ENCODE assay signal across 21 mouse cellular contexts in the genomic region with DNA sequence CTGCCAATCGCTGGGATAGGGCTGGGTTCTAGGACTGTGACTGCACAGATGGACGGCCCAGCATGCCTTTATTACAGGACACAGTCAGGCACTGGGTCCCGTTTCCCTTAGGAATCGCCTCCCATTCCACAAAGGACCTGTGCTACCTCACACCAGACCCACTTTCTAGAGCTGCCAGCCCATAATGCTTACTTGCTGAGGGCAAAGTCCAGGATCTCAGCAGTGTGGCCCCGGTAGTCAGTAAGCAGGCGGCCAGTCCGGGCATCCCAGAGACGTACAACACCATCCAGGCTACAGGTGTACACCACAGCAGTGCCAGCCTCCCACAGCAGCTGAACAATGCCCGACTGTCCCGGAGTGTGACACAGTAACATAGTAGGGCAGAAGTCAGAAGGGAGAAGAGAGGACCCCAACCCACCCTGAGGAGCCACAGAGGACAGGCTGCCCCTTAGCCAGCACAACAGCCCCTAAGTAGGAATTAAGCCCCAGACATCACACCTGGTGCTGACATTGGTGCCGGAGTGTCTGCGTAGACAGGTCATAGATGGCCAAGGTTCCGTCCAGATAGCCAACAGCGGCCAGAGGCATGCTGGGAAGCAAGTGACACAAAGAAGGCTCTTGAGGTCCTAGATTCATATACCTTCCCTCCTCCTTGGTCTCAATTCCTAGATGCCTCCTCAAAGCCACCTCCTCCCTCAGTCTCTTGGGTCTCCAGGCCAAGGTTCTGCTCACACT. TPM values are rescaled to one million over a fixed set of nuclear protein-coding genes. Genes with fewer than 3 reads are reported as not detected.
DNase-seq lines count a peak whose midpoint lies in the region; ATAC-seq and TF ChIP-seq lines count a peak whose summit lies in the region.
"Had no signal": no experiment of that assay in that cellular context is flagged by ENCODE, and none has a peak within 500 bp of the region (broad histone marks: within the 10 kb centered on the region; RNA-seq: fewer than 3 reads in every experiment).

No protein-coding gene starts in this region.

- peak; percentile 23 for DNase-seq in cerebellum, adult 9-11 months
- no peak for DNase-seq in cerebellum, adult 2 months
- DNase-seq in limb, embryonic 10.5 days (ENCODE audit: low spot score) = no peak
- no peak for DNase-seq in c-Kit-positive CD71-positive TER-119-positive erythroid progenitor cells, embryonic 14.5 days (ENCODE audit: low spot score)
- DNase-seq: adrenal gland, adult 8-10 months; adrenal gland, postnatal 36 days; cerebellum, postnatal 10 days; embryo, embryonic 11 days; gastrocnemius, adult 2 months; gastrocnemius, postnatal 25 days; heart, postnatal 4 days; kidney, adult 8-10 months had no signal

- H3K36me3 ChIP-seq in intestine, embryonic 15.5 days = peaks cover 34% of the 10 kb centered on the region
- peaks cover 34% of the 10 kb centered on the region for H3K36me3 ChIP-seq in intestine, postnatal 0 days (ENCODE audit: control insufficient read depth, insufficient read depth)
- H3K36me3 ChIP-seq in limb, embryonic 13.5 days = peaks cover 50% of the 10 kb centered on the region
- peaks cover 49% of the 10 kb centered on the region for H3K36me3 ChIP-seq in limb, embryonic 10.5 days

- no peak overlapping the region for H3K4me2 ChIP-seq in intestine, embryonic 15.5 days (replicated peaks)
- H3K4me2 ChIP-seq in intestine, postnatal 0 days (replicated peaks; ENCODE audit: low read depth) = no peak overlapping the region
- no peak overlapping the region for H3K4me2 ChIP-seq in limb, embryonic 13.5 days (replicated peaks)
- H3K4me2 ChIP-seq: embryonic facial prominence, embryonic 12.5 days; heart, embryonic 13.5 days; hindbrain, embryonic 12.5 days had no signal

- no peak for TF ChIP-seq POLR2A in cerebellum, adult 2 months (IDR thresholded peaks at IDR 0.05; ENCODE audit: borderline replicate concordance, insufficient read depth, low read length)

- no peak overlapping the region for H3K4me3 ChIP-seq in cerebellum, adult 2 months (replicated peaks; ENCODE audit: insufficient read depth, low read depth, low read length)
- H3K4me3 ChIP-seq in intestine, embryonic 15.5 days (replicated peaks) = no peak overlapping the region
- no peak overlapping the region for H3K4me3 ChIP-seq in intestine, postnatal 0 days (ENCODE audit: low read depth, low read length)
- H3K4me3 ChIP-seq in limb, embryonic 13.5 days = no peak overlapping the region
- no peak overlapping the region for H3K4me3 ChIP-seq in limb, embryonic 10.5 days
- H3K4me3 ChIP-seq: embryonic facial prominence, embryonic 12.5 days; gastrocnemius, adult 2 months; heart, embryonic 13.5 days; hindbrain, embryonic 12.5 days had no signal

- H3K27ac ChIP-seq in cerebellum, adult 2 months (ENCODE audit: insufficient read depth, low read length) = no peak overlapping the region
- no peak overlapping the region; the same call in 1 of the 2 replicates for H3K27ac ChIP-seq in intestine, embryonic 15.5 days
- H3K27ac ChIP-seq in intestine, postnatal 0 days (ENCODE audit: low read depth, low read length) = no peak overlapping the region
- no peak overlapping the region for H3K27ac ChIP-seq in limb, embryonic 13.5 days
- no peak overlapping the region for H3K27ac ChIP-seq in limb, embryonic 10.5 days
- H3K27ac ChIP-seq: embryonic facial prominence, embryonic 12.5 days; gastrocnemius, adult 2 months; heart, embryonic 13.5 days; hindbrain, embryonic 12.5 days had no signal

- H3K9me3 ChIP-seq in intestine, embryonic 15.5 days = no peaks in the 10 kb centered on the region
- no peaks in the 10 kb centered on the region for H3K9me3 ChIP-seq in intestine, postnatal 0 days (ENCODE audit: control insufficient read depth)
- no peaks in the 10 kb centered on the region for H3K9me3 ChIP-seq in limb, embryonic 13.5 days
- H3K9me3 ChIP-seq in limb, embryonic 10.5 days (replicated peaks) = no peaks in the 10 kb centered on the region
- H3K9me3 ChIP-seq: embryonic facial prominence, embryonic 12.5 days; heart, embryonic 13.5 days; hindbrain, embryonic 12.5 days had no signal

- no peak for ATAC-seq in intestine, embryonic 15.5 days
- ATAC-seq in intestine, postnatal 0 days = no peak
- ATAC-seq in limb, embryonic 13.5 days (ENCODE audit: low FRiP score, low read depth) = no peak
- ATAC-seq: forebrain, embryonic 14.5 days; hindbrain, embryonic 16.5 days; inflammation-experienced regulatory T-cells, adult 6 months had no signal

- WGBS in cerebellum, adult 2 months = 84% methylated on average over 14 of the region's 14 CpGs
- WGBS in intestine, embryonic 15.5 days = 87% methylated on average over 14 of the region's 14 CpGs
- WGBS in intestine, postnatal 0 days = 75% methylated on average over 14 of the region's 14 CpGs
- 92% methylated on average over 14 of the region's 14 CpGs for WGBS in limb, embryonic 13.5 days
- 95% methylated on average over 14 of the region's 14 CpGs for WGBS in limb, embryonic 10.5 days

- H3K9ac ChIP-seq in intestine, embryonic 15.5 days = 0 out of 2 replicates have a peak overlapping the region, but pooled peaks have one; percentile 5
- H3K9ac ChIP-seq in intestine, postnatal 0 days (ENCODE audit: low read depth, low read length) = no peak overlapping the region
- H3K9ac ChIP-seq in limb, embryonic 13.5 days = 0 out of 2 replicates have a peak overlapping the region, but pooled peaks have one; percentile 14
- H3K9ac ChIP-seq: embryonic facial prominence, embryonic 12.5 days; heart, embryonic 13.5 days; hindbrain, embryonic 12.5 days had no signal

- no peaks in the 10 kb centered on the region for H3K4me1 ChIP-seq in cerebellum, adult 2 months (ENCODE audit: control insufficient read depth, insufficient read depth, low read length)
- peaks cover 47% of the 10 kb centered on the region for H3K4me1 ChIP-seq in intestine, embryonic 15.5 days (replicated peaks)
- H3K4me1 ChIP-seq in intestine, postnatal 0 days (replicated peaks; ENCODE audit: control insufficient read depth, insufficient read depth, low read length) = peaks cover 4% of the 10 kb centered on the region; the same call in 1 of the 2 replicates
- peaks cover 18% of the 10 kb centered on the region for H3K4me1 ChIP-seq in limb, embryonic 13.5 days
- H3K4me1 ChIP-seq in limb, embryonic 10.5 days = peaks cover 37% of the 10 kb centered on the region

- no peak for TF ChIP-seq CTCF in cerebellum, adult 2 months (IDR thresholded peaks at IDR 0.05; ENCODE audit: borderline replicate concordance, insufficient read depth, low read depth, low read length)
- TF ChIP-seq CTCF in intestine, postnatal 0 days (IDR thresholded peaks at IDR 0.05; ENCODE audit: low read depth) = no peak

- no peaks in the 10 kb centered on the region for H3K27me3 ChIP-seq in cerebellum, adult 2 months (ENCODE audit: control insufficient read depth, insufficient read depth, low read length)
- H3K27me3 ChIP-seq in intestine, embryonic 15.5 days (replicated peaks) = no peaks in the 10 kb centered on the region
- H3K27me3 ChIP-seq in intestine, postnatal 0 days (replicated peaks; ENCODE audit: control insufficient read depth, insufficient read depth, low read length) = no peaks in the 10 kb centered on the region
- no peaks in the 10 kb centered on the region for H3K27me3 ChIP-seq in limb, embryonic 13.5 days
- no peaks in the 10 kb centered on the region for H3K27me3 ChIP-seq in limb, embryonic 10.5 days (ENCODE audit: low read depth, poor library complexity, severe bottlenecking)
- H3K27me3 ChIP-seq: embryonic facial prominence, embryonic 12.5 days; heart, embryonic 13.5 days; hindbrain, embryonic 12.5 days had no signal

RNA-seq across cellular contexts. Expression of a gene that starts 2.4 kb away (rescaled TPM):
- polyA plus RNA-seq in cerebellum, adult 2 months (2012; rRNA removed) = not detected in 2 replicates
- 3.1 and 3.3 TPM in 2 replicates for polyA plus RNA-seq in intestine, embryonic 15.5 days (2015; fragmentation: Nextera tagmentation; extraction: Ambion mirVana)
- 0.78 and 0.93 TPM in 2 replicates for polyA plus RNA-seq in intestine, postnatal 0 days (2015; fragmentation: Nextera tagmentation; extraction: Ambion mirVana)
- 0.18 and 0.31 TPM in 2 replicates for polyA plus RNA-seq in limb, embryonic 13.5 days (2015; fragmentation: Nextera tagmentation; extraction: Ambion mirVana)
- 0.26 TPM in 1 of 2 replicates, not detected in the other for polyA plus RNA-seq in limb, embryonic 10.5 days (2016; fragmentation: Nextera tagmentation; extraction: Ambion mirVana)
- polyA plus RNA-seq: embryonic facial prominence, embryonic 12.5 days; hindbrain, embryonic 16.5 days had no signal

RNA-seq across cellular contexts. Expression of a gene that starts 3.8 kb away (rescaled TPM):
- polyA plus RNA-seq in cerebellum, adult 2 months (2012; rRNA removed) = 186 and 198 TPM in 2 replicates
- 225 and 244 TPM in 2 replicates for polyA plus RNA-seq in intestine, embryonic 15.5 days (2015; fragmentation: Nextera tagmentation; extraction: Ambion mirVana)
- polyA plus RNA-seq in intestine, postnatal 0 days (2015; fragmentation: Nextera tagmentation; extraction: Ambion mirVana) = 130 and 136 TPM in 2 replicates
- polyA plus RNA-seq in limb, embryonic 13.5 days (2015; fragmentation: Nextera tagmentation; extraction: Ambion mirVana) = 220 and 232 TPM in 2 replicates
- polyA plus RNA-seq in limb, embryonic 10.5 days (2016; fragmentation: Nextera tagmentation; extraction: Ambion mirVana) = 263 and 272 TPM in 2 replicates

RNA-seq across cellular contexts. Expression of a gene that starts 4.0 kb away (rescaled TPM):
- polyA plus RNA-seq in cerebellum, adult 2 months (2012; rRNA removed) = 185 and 201 TPM in 2 replicates
- 120 and 127 TPM in 2 replicates for polyA plus RNA-seq in intestine, embryonic 15.5 days (2015; fragmentation: Nextera tagmentation; extraction: Ambion mirVana)
- polyA plus RNA-seq in intestine, postnatal 0 days (2015; fragmentation: Nextera tagmentation; extraction: Ambion mirVana) = 103 and 107 TPM in 2 replicates
- 108 and 112 TPM in 2 replicates for polyA plus RNA-seq in limb, embryonic 13.5 days (2015; fragmentation: Nextera tagmentation; extraction: Ambion mirVana)
- 113 and 121 TPM in 2 replicates for polyA plus RNA-seq in limb, embryonic 10.5 days (2016; fragmentation: Nextera tagmentation; extraction: Ambion mirVana)

RNA-seq across cellular contexts. Expression of a gene that starts 24.7 kb away (rescaled TPM):
- 56.1 and 58.2 TPM in 2 replicates for polyA plus RNA-seq in cerebellum, adult 2 months (2012; rRNA removed)
- polyA plus RNA-seq in intestine, embryonic 15.5 days (2015; fragmentation: Nextera tagmentation; extraction: Ambion mirVana) = 54.9 and 64.3 TPM in 2 replicates
- 47.4 and 49.1 TPM in 2 replicates for polyA plus RNA-seq in intestine, postnatal 0 days (2015; fragmentation: Nextera tagmentation; extraction: Ambion mirVana)
- polyA plus RNA-seq in limb, embryonic 13.5 days (2015; fragmentation: Nextera tagmentation; extraction: Ambion mirVana) = 30.6 and 31.7 TPM in 2 replicates
- polyA plus RNA-seq in limb, embryonic 10.5 days (2016; fragmentation: Nextera tagmentation; extraction: Ambion mirVana) = 10.7 and 12.0 TPM in 2 replicates

RNA-seq across cellular contexts. Expression of a gene that starts 44.9 kb away (rescaled TPM):
- polyA plus RNA-seq in cerebellum, adult 2 months (2012; rRNA removed) = 146 and 151 TPM in 2 replicates
- polyA plus RNA-seq in intestine, embryonic 15.5 days (2015; fragmentation: Nextera tagmentation; extraction: Ambion mirVana) = 518 and 584 TPM in 2 replicates
- 528 and 529 TPM in 2 replicates for polyA plus RNA-seq in intestine, postnatal 0 days (2015; fragmentation: Nextera tagmentation; extraction: Ambion mirVana)
- 384 and 389 TPM in 2 replicates for polyA plus RNA-seq in limb, embryonic 13.5 days (2015; fragmentation: Nextera tagmentation; extraction: Ambion mirVana)
- 355 and 369 TPM in 2 replicates for polyA plus RNA-seq in limb, embryonic 10.5 days (2016; fragmentation: Nextera tagmentation; extraction: Ambion mirVana)
